Mouse (Mus musculus) intestine, embryonic 15.5 days (tissue): ENCODE data around the gene Tspyl1. TPM values are rescaled to one million over a fixed set of nuclear protein-coding genes. Genes with fewer than 3 reads are reported as not detected.

Experiments used
- ATAC-seq: fragments of 200-750 bp; cut with Nextera tagmentation; 2 replicates; pipeline ENCODE4 v1.8.0; 2017; ENCODE audit warnings: moderate TSS enrichment, moderate library complexity
- H3K27ac ChIP-seq: fragments of 300-500 bp; sonication (generic); 2 replicates; pipeline ENCODE4 v1.5.1; 2015; ENCODE audit warnings: mild to moderate bottlenecking, inconsistent platforms
- H3K27me3 ChIP-seq: fragments of 300-500 bp; sonication (generic); replicated peaks from 2 replicates; pipeline ENCODE4 v1.6.1; 2015; ENCODE audit warnings: inconsistent platforms
- H3K36me3 ChIP-seq: fragments of 300-500 bp; sonication (generic); 2 replicates; pipeline ENCODE4 v1.6.1; 2015; ENCODE audit warnings: inconsistent platforms
- H3K4me1 ChIP-seq: fragments of 300-500 bp; sonication (generic); replicated peaks from 2 replicates; pipeline ENCODE4 v1.6.1; 2015; ENCODE audit warnings: inconsistent platforms
- H3K4me2 ChIP-seq: fragments of 300-500 bp; sonication (generic); replicated peaks from 2 replicates; pipeline ENCODE4 v1.6.1; 2015; ENCODE audit warnings: mild to moderate bottlenecking, inconsistent platforms
- H3K4me3 ChIP-seq: fragments of 300-500 bp; sonication (generic); replicated peaks from 2 replicates; pipeline ENCODE4 v1.5.1; 2015; ENCODE audit warnings: inconsistent platforms
- H3K9ac ChIP-seq: fragments of 300-500 bp; sonication (generic); 2 replicates; pipeline ENCODE4 v1.6.1; 2015; ENCODE audit warnings: inconsistent platforms
- H3K9me3 ChIP-seq: fragments of 300-500 bp; sonication (generic); 2 replicates; pipeline ENCODE4 v1.6.1; 2016; ENCODE audit warnings: inconsistent platforms
- WGBS: fragments of 180-500 bp; shearing (Covaris S2); methylation state at CpG from one replicate; pipeline ENCODE4 v1.1.7; 2015; 5-methylcytosine and 5-hydroxymethylcytosine counted together
- polyA plus RNA-seq: library from polyadenylated mRNA; unstranded; fragments of >200 nt; fragmentation: Nextera tagmentation; extraction: Ambion mirVana; gene quantifications from 2 replicates; pipeline ENCODE4 v1.2.1, GENCODE M21; 2015

Tspyl1 gene
- polyA plus RNA-seq, 1 experiment from 2014 or later: 67.2 TPM

- Histone ChIP-seq H3K9me3 (no peaks in the 10 kb centered on the region), H3K4me2 (no peak overlapping the region), H3K36me3 (no peaks in the 10 kb centered on the region), H3K4me1 (no peaks in the 10 kb centered on the region), H3K27ac (no peak overlapping the region), H3K27me3 (no peaks in the 10 kb centered on the region), H3K4me3 (no peak overlapping the region), H3K9ac (no peak overlapping the region)
- ATAC-seq: no peak
- WGBS: 90% methylated on average over 9 of the region's 9 CpGs
Measured at GRCm38 (mm10) chr10:34309915-34310685, 28.1 kb downstream of the Tspyl1 start.

GRCm38 (mm10) chr10:34312536-34312935, 30.5 kb downstream of the Tspyl1 start:
- no peaks in the 10 kb centered on the region for H3K27me3 ChIP-seq
- H3K36me3 ChIP-seq: no peaks in the 10 kb centered on the region
- H3K9ac ChIP-seq: no peak overlapping the region
- no peak overlapping the region for H3K4me3 ChIP-seq
- H3K4me1 ChIP-seq: no peaks in the 10 kb centered on the region
- H3K27ac ChIP-seq: no peak overlapping the region
- whole genome bisulfite sequencing: 77% methylated on average over 3 of the region's 3 CpGs
- no peak overlapping the region for H3K4me2 ChIP-seq
- ATAC-seq: no peak
- no peaks in the 10 kb centered on the region for H3K9me3 ChIP-seq

GRCm38 (mm10) chr10:34316571-34317216, 34.7 kb downstream of the Tspyl1 start:
- Histone ChIP-seq H3K4me2 (no peak overlapping the region; the same call in 1 of the 2 replicates), H3K4me3 (no peak overlapping the region), H3K27ac (no peak overlapping the region), H3K9ac (no peak overlapping the region), H3K36me3 (no peaks in the 10 kb centered on the region), H3K4me1 (no peaks in the 10 kb centered on the region), H3K27me3 (no peaks in the 10 kb centered on the region), H3K9me3 (no peaks in the 10 kb centered on the region)
- ATAC-seq: peak; percentile 76
- WGBS: 7% methylated on average over 3 of the region's 3 CpGs

- H3K4me3 ChIP-seq: no peak overlapping the region
- H3K9ac ChIP-seq: no peak overlapping the region
- H3K27me3 ChIP-seq: no peaks in the 10 kb centered on the region
- peak; percentile 39; the same call in 1 of the 2 replicates for ATAC-seq
- H3K4me2 ChIP-seq: no peak overlapping the region
- 25% methylated on average over 2 of the region's 2 CpGs for WGBS
- H3K27ac ChIP-seq: no peak overlapping the region
- H3K4me1 ChIP-seq: no peaks in the 10 kb centered on the region
- H3K36me3 ChIP-seq: no peaks in the 10 kb centered on the region
- no peaks in the 10 kb centered on the region for H3K9me3 ChIP-seq
Measured at GRCm38 (mm10) chr10:34317217-34317606, 35.2 kb downstream of the Tspyl1 start.

GRCm38 (mm10) chr10:34320809-34321208, 38.8 kb downstream of the Tspyl1 start:
- H3K9me3 ChIP-seq: no peaks in the 10 kb centered on the region
- no peak for ATAC-seq
- H3K27me3 ChIP-seq: no peaks in the 10 kb centered on the region
- H3K27ac ChIP-seq: no peak overlapping the region
- H3K4me3 ChIP-seq: no peak overlapping the region
- H3K4me2 ChIP-seq: no peak overlapping the region
- no peak overlapping the region for H3K9ac ChIP-seq
- H3K36me3 ChIP-seq: no peaks in the 10 kb centered on the region
- H3K4me1 ChIP-seq: no peaks in the 10 kb centered on the region
- WGBS: 73% methylated on average over 2 of the region's 2 CpGs

- H3K36me3 ChIP-seq: no peaks in the 10 kb centered on the region
- no peaks in the 10 kb centered on the region for H3K4me1 ChIP-seq
- no peak overlapping the region for H3K9ac ChIP-seq
- H3K27me3 ChIP-seq: no peaks in the 10 kb centered on the region
- 18% methylated on average over 4 of the region's 4 CpGs for WGBS
- no peak for ATAC-seq
- H3K9me3 ChIP-seq: no peaks in the 10 kb centered on the region
- no peak overlapping the region for H3K4me3 ChIP-seq
- H3K27ac ChIP-seq: no peak overlapping the region
- no peak overlapping the region for H3K4me2 ChIP-seq
Measured at GRCm38 (mm10) chr10:34326701-34327100, 44.7 kb downstream of the Tspyl1 start.

GRCm38 (mm10) chr10:34327144-34327543, 45.2 kb downstream of the Tspyl1 start:
- no peak overlapping the region for H3K4me2 ChIP-seq
- H3K4me3 ChIP-seq: no peak overlapping the region
- WGBS: 67% methylated on average over 5 of the region's 5 CpGs
- no peaks in the 10 kb centered on the region for H3K4me1 ChIP-seq
- no peaks in the 10 kb centered on the region for H3K27me3 ChIP-seq
- no peak for ATAC-seq
- H3K9me3 ChIP-seq: no peaks in the 10 kb centered on the region
- H3K27ac ChIP-seq: no peak overlapping the region
- H3K9ac ChIP-seq: no peak overlapping the region
- H3K36me3 ChIP-seq: no peaks in the 10 kb centered on the region

- WGBS: 5% methylated on average over 2 of the region's 2 CpGs
- ATAC-seq: peak; percentile 66
- no peaks in the 10 kb centered on the region for H3K4me1 ChIP-seq
- no peaks in the 10 kb centered on the region for H3K9me3 ChIP-seq
- H3K9ac ChIP-seq: no peak overlapping the region
- H3K4me3 ChIP-seq: no peak overlapping the region
- H3K27me3 ChIP-seq: no peaks in the 10 kb centered on the region
- H3K4me2 ChIP-seq: no peak overlapping the region
- H3K27ac ChIP-seq: no peak overlapping the region
- no peaks in the 10 kb centered on the region for H3K36me3 ChIP-seq
Measured at GRCm38 (mm10) chr10:34328310-34328709, 46.3 kb downstream of the Tspyl1 start.

Other genes starting within 250 kb of the Tspyl1 start
- gene Trappc3l, start 244.6 kb upstream of the Tspyl1 start, polyA plus RNA-seq: not detected in 2 replicates
- not detected in 2 replicates for gene Calhm4, start 237.9 kb upstream of the Tspyl1 start, polyA plus RNA-seq
- gene Calhm5, start 185.7 kb upstream of the Tspyl1 start, polyA plus RNA-seq: 0.87 and 0.98 TPM in 2 replicates
- gene Calhm6, start 154.2 kb upstream of the Tspyl1 start, polyA plus RNA-seq: 1.4 and 2.2 TPM in 2 replicates
- gene Dse, start 74.5 kb upstream of the Tspyl1 start, polyA plus RNA-seq: 15.8 and 18.3 TPM in 2 replicates
- gene Tspyl4, start 15.3 kb downstream of the Tspyl1 start, polyA plus RNA-seq: 14.2 and 18.8 TPM in 2 replicates
- 0.11 and 0.20 TPM in 2 replicates for gene Col10a1, start 107.8 kb downstream of the Tspyl1 start, polyA plus RNA-seq
- gene Nt5dc1, start 136.4 kb downstream of the Tspyl1 start, polyA plus RNA-seq: 11.7 and 12.2 TPM in 2 replicates
- gene Frk, start 201.2 kb downstream of the Tspyl1 start, polyA plus RNA-seq: 19.9 and 20.3 TPM in 2 replicates